Mouse (Mus musculus) forebrain, embryonic 16.5 days (tissue): ENCODE measurements at regions not wholly inside any gene's neighbourhood (a gene's known extent, or its start where the extent isn't known, plus 50 kb on each side); places are given as distances from the start of the nearest gene placed in this dataset.

ENCODE experiments used
- ATAC-seq: fragments of 200-750 bp; cut with Nextera tagmentation; 2 replicates; pipeline ENCODE4 v1.8.0; 2017; ENCODE audit warnings: mild to moderate bottlenecking, moderate library complexity
- H3K27ac ChIP-seq: fragments of 300-500 bp; sonication (generic); 2 replicates; pipeline ENCODE4 v1.5.1; 2014; ENCODE audit warnings: low read length, control low read depth
- H3K27me3 ChIP-seq: fragments of 300-500 bp; sonication (generic); replicated peaks from 2 replicates; pipeline ENCODE4 v1.6.1; 2014; ENCODE audit warnings: low read length; ENCODE audit not compliant: control insufficient read depth, insufficient read depth
- H3K36me3 ChIP-seq: fragments of 300-500 bp; sonication (generic); 2 replicates; pipeline ENCODE4 v1.6.1; 2014; ENCODE audit not compliant: control insufficient read depth, insufficient read depth
- H3K4me1 ChIP-seq: fragments of 300-500 bp; sonication (generic); replicated peaks from 2 replicates; pipeline ENCODE4 v1.6.1; 2014; ENCODE audit warnings: low read length; ENCODE audit not compliant: control insufficient read depth, insufficient read depth
- H3K4me2 ChIP-seq: fragments of 300-500 bp; sonication (generic); 2 replicates; pipeline ENCODE4 v1.6.1; 2014; ENCODE audit warnings: mild to moderate bottlenecking, low read length, control low read depth
- H3K4me3 ChIP-seq: fragments of 300-500 bp; sonication (generic); replicated peaks from 2 replicates; pipeline ENCODE4 v1.5.1; 2014; ENCODE audit warnings: mild to moderate bottlenecking, low read length, control low read depth
- H3K9ac ChIP-seq: fragments of 300-500 bp; sonication (generic); replicated peaks from 2 replicates; pipeline ENCODE4 v1.6.1; 2014; ENCODE audit warnings: low read depth, low read length, control low read depth
- H3K9me3 ChIP-seq: fragments of 300-500 bp; sonication (generic); 2 replicates; pipeline ENCODE4 v1.6.1; 2016; ENCODE audit warnings: low read length; ENCODE audit not compliant: control insufficient read depth
- WGBS: fragments of 180-500 bp; shearing (Covaris S2); extraction: QIAGEN DNeasy Blood & Tissue Kit; methylation state at CpG from one replicate; pipeline ENCODE4 v1.1.7; 2014; 5-methylcytosine and 5-hydroxymethylcytosine counted together

DNA sequence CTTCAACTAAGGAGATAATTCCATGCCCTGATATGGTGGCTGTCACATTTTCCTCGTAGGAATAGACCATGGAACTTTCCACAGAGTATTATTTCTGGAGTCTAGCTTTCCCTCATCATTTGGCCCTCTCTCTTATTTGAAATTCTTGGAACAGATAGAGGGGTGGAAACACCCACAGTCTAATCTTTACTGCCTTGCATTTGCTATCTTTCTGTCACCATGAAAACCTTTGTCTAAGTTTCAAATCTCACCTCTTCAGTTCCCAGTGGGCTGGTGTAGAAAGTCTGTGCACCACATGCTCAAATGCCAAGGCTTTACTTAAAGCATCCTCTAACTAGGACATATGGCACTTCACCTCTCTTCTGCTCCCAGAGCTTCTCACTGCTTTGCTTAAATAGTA is 187.3 kb upstream of the Cdh9 start:
- Histone ChIP-seq H3K4me3 (no peak overlapping the region), H3K9me3 (no peaks in the 10 kb centered on the region), H3K4me2 (no peak overlapping the region), H3K27ac (no peak overlapping the region), H3K36me3 (no peaks in the 10 kb centered on the region), H3K27me3 (no peaks in the 10 kb centered on the region), H3K4me1 (no peaks in the 10 kb centered on the region), H3K9ac (no peak overlapping the region)
- no peak for ATAC-seq
- WGBS, result 58% methylated on average over 1 of the region's 1 CpGs

DNA sequence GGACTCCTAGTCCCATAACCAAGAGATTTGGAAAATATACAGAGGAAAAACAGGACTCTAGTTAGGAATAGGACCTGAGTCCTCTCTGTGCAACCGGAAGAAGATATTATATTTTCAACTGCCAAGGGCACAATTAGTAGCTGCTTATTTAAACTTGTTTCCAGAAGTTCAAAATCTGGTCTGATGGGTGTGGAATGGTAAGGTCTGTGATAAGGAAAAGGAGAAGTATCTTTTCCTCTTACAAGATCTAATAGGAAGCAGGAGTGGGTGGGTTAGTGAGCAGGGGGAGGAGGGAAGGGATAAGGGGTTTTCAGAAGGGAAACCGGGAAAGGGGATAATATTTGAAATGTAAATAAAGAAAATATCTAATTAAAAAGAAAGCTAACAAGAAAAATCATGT is 173.4 kb upstream of the Cdh9 start:
- Histone ChIP-seq H3K27ac (no peak overlapping the region), H3K27me3 (no peaks in the 10 kb centered on the region), H3K4me1 (no peaks in the 10 kb centered on the region), H3K9ac (no peak overlapping the region), H3K9me3 (no peaks in the 10 kb centered on the region), H3K4me3 (no peak overlapping the region), H3K4me2 (no peak overlapping the region), H3K36me3 (no peaks in the 10 kb centered on the region)
- WGBS, result 89% methylated on average over 2 of the region's 2 CpGs
- ATAC-seq, result no peak

DNA sequence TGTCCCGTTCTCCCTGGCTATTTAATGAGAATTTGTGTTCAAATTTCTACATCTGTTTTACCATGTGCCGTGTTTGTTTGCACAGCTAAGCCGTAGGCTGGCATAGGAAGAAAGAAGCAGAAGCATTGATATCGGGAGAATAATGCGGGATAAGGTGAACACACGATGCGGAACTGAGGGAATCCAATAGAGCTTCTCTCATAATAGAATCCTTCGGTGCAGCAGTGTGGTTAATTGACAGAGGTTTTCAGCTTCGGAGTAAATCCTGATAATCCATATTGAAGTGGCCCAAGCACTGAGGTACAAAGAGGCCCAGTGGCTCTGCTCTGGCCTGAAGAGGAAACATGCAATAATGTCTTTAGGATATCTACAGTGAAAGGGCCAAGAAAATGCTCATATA is 172.2 kb upstream of the Cdh9 start:
- no peak overlapping the region for H3K9ac ChIP-seq

DNA sequence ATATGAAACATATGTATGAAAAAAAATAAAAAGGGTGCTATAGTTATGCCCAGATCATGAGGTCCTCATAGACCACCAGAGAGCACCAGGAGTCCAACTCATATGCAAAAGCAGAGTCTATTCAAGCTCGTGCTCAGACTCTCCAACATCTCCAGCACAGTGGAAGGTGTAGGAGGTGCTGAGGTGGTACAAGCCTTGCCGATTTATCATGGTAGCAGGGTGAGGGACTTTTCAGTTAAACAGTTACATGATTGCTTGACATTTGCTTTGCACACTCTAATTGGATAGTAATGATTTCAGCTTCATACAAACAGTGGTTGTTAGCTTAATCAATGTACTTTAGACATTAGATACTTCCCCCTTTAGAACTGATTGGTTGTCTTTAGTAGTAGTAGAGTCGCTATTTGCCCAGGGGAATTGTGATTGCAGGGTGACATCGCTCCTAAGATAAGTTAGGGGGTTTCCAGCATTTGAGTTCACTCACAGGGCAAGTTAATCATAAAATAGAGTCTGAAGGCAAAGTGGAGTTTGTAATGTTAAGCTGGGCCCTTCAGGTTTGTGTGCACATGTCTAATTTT is 162.3 kb upstream of the Cdh9 start:
- H3K4me1 ChIP-seq, result no peaks in the 10 kb centered on the region
- H3K27me3 ChIP-seq, result no peaks in the 10 kb centered on the region
- H3K4me3 ChIP-seq, result no peak overlapping the region
- H3K27ac ChIP-seq, result no peak overlapping the region
- H3K4me2 ChIP-seq, result no peak overlapping the region
- no peak overlapping the region for H3K9ac ChIP-seq
- no peaks in the 10 kb centered on the region for H3K36me3 ChIP-seq
- WGBS, result 75% methylated on average over 4 of the region's 4 CpGs
- ATAC-seq, result no peak
- no peaks in the 10 kb centered on the region for H3K9me3 ChIP-seq

More for the DNA sequence above, 172.2 kb upstream of the Cdh9 start:
- Histone ChIP-seq H3K4me1 (no peaks in the 10 kb centered on the region), H3K4me3 (no peak overlapping the region), H3K9me3 (no peaks in the 10 kb centered on the region), H3K27ac (no peak overlapping the region), H3K4me2 (no peak overlapping the region), H3K36me3 (no peaks in the 10 kb centered on the region), H3K27me3 (no peaks in the 10 kb centered on the region)
- no peak for ATAC-seq
- WGBS, result 15% methylated on average over 9 of the region's 9 CpGs

DNA sequence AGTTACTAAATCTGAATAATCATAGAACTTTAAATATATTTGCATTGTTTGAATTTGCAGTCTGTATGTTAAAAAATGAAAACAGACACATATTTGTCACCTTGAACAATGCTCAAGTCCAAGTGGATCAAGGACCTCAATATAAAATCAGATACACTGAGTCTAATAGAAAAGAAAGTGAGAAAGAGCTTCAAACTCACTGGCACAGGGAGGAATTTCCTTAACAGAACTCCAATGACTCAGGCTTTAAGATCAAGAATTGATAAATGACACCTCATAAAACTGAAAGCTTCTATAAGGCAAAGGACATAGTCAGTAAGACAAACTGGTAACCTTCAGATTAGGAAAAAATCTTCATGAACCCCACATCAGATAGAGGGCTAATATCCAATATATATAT is 161.8 kb upstream of the Cdh9 start:
- H3K4me2 ChIP-seq, result no peak overlapping the region
- no peaks in the 10 kb centered on the region for H3K4me1 ChIP-seq
- no peak overlapping the region for H3K4me3 ChIP-seq
- H3K27ac ChIP-seq, result no peak overlapping the region
- H3K36me3 ChIP-seq, result no peaks in the 10 kb centered on the region
- ATAC-seq, result no peak
- no peaks in the 10 kb centered on the region for H3K9me3 ChIP-seq
- H3K27me3 ChIP-seq, result no peaks in the 10 kb centered on the region
- H3K9ac ChIP-seq, result no peak overlapping the region

DNA sequence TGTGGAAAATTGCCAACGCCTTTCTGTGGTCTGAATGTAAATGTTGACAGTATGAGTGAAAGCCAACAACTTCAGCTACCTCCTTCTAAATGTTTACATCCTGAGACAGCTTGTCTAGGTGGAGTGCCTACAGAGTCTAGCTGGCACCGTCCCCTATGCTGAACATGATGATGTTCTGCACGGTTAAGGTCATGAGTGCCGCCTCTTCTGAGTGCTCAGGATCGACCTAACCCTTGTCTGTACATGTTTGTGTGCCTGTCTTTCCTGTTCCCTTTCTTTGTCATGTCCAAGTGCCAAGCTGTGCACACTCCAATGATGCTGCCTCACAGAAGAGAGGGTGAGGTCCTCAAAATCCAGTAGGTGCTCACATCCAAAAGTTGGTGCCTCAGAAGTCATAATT is 111.7 kb upstream of the Cdh9 start:
- ATAC-seq, result no peak
- no peak overlapping the region for H3K4me3 ChIP-seq
- H3K4me1 ChIP-seq, result no peaks in the 10 kb centered on the region
- H3K4me2 ChIP-seq, result no peak overlapping the region
- no peaks in the 10 kb centered on the region for H3K27me3 ChIP-seq
- H3K27ac ChIP-seq, result no peak overlapping the region
- H3K36me3 ChIP-seq, result no peaks in the 10 kb centered on the region
- 75% methylated on average over 5 of the region's 5 CpGs for WGBS
- H3K9me3 ChIP-seq, result no peaks in the 10 kb centered on the region
- H3K9ac ChIP-seq, result no peak overlapping the region

DNA sequence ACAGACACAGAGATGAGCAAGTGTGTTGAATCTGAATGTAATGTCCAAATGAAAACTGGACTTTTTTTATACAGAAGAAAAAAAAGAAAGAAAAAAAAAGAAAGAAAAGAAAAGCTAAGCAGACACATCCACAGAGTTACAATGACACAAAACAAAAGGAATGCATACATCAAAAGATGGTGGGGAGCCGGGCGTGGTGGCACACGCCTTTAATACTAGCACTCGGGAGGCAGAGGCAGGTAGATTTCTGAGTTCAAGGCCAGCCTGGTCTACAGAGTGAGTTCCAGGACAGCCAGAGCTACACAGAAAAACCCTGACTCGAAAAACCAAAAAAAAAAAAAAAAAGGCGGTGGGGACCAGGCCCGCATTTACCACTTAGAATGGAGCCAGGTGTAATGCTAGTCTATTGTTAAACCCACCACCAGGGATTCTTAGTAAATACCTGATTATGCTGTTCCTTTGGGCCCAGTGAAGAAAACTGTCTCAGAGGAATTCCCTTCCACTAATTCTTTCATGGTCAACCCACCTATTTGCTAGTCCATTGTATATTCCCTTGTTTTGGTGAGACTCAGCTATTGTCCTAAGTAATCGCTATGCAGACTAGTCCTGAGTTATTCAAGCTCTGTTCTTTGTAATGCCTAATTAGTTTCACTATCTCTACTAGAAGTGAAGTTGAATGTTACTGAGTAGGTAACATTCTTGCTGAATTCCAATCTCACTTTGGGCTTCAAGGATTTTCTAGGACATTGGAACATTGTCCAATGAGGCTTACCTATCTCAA is 99.0 kb upstream of the Cdh9 start:
- Histone ChIP-seq H3K4me1 (no peaks in the 10 kb centered on the region), H3K9me3 (no peaks in the 10 kb centered on the region), H3K4me2 (no peak overlapping the region), H3K27ac (no peak overlapping the region), H3K27me3 (no peaks in the 10 kb centered on the region), H3K9ac (no peak overlapping the region), H3K36me3 (no peaks in the 10 kb centered on the region), H3K4me3 (no peak overlapping the region)
- ATAC-seq, result no peak
- WGBS, result 87% methylated on average over 8 of the region's 8 CpGs

DNA sequence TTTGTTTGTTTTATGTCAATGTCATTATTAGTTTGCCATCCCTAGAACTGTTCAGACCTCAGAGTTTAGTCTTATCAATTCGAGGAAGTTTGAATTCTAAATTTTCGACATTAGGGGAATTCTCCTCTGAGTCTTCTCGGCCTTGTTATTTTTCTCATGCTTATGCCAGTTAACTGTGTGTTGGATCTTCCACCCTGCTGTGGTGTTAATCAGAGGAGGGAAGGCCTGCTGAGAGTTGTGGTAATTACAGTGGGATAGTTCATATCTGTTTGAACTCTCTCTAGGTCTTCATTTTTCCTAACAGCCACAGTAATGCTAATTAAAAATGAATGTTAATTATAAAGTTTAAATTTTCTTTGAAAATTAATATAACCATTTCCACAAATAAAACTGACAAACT is 88.9 kb upstream of the Cdh9 start:
- ATAC-seq, result no peak
- Histone ChIP-seq H3K4me2 (no peak overlapping the region), H3K9ac (no peak overlapping the region), H3K36me3 (no peaks in the 10 kb centered on the region), H3K4me3 (no peak overlapping the region), H3K27me3 (no peaks in the 10 kb centered on the region), H3K27ac (no peak overlapping the region), H3K4me1 (no peaks in the 10 kb centered on the region), H3K9me3 (no peaks in the 10 kb centered on the region)
- 33% methylated on average over 3 of the region's 3 CpGs for WGBS

DNA sequence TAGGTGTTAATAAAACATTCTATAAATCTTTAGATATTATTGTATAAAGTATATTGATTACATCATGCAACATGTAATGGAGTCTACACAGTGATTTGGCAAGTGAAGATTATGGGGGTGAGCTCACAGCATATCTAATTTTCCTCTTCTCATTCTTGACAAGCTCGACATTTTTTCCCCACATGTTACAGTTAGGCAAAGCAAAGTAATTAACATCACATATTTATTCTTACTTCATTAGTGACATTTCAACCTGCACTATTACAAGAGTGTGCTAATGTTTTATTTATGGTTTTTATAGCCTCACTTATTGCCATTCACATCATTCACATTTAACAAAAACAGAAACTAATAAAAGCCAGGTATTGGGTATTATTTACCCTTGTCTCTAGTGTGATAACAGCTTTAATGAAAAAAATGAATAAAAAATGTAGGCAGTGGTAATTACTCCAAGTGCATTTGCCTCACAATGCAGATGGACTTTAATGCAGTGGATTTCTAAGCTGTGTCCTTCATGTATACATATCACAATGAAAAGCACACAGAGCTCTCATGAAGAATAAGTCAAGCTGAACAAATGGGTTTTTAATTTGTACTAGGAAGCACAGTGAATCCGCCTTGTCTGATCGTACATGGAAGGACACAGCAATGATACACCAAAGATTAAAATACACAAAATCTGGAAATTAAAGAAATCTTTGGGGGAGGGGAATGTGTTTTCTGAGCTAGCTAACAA is 75.5 kb upstream of the Cdh9 start:
- Histone ChIP-seq H3K9ac (no peak overlapping the region), H3K4me3 (no peak overlapping the region), H3K27ac (no peak overlapping the region), H3K4me1 (no peaks in the 10 kb centered on the region; the same call in 1 of the 2 replicates), H3K36me3 (no peaks in the 10 kb centered on the region), H3K9me3 (no peaks in the 10 kb centered on the region), H3K27me3 (no peaks in the 10 kb centered on the region), H3K4me2 (no peak overlapping the region)
- ATAC-seq, result peak; percentile 49
- 20% methylated on average over 3 of the region's 3 CpGs for WGBS
